Mouse (Mus musculus): ENCODE results near the gene Ccser2.
A peak's percentile ranks its signal among the peaks of the same experiment; 100 is the strongest.

Ccser2 gene

GRCm38 (mm10) chr14:36937941-36938340 is 30.6 kb downstream of the Ccser2 start:
- DNase-seq (ENCODE audit: low spot score in 2 of 2), result no peak

- peak; percentile 16 to 33 for DNase-seq (ENCODE audit: low spot score in 2 of 2)
Measured at GRCm38 (mm10) chr14:36937080-36937878, 31.3 kb downstream of the Ccser2 start.

- DNase-seq (ENCODE audit: low spot score in 2 of 2), result no peak
Measured at GRCm38 (mm10) chr14:36932638-36933382, 35.8 kb downstream of the Ccser2 start.

- peak in 1 of 2 experiments; percentile 2 for DNase-seq (ENCODE audit: low spot score in 2 of 2)
Measured at GRCm38 (mm10) chr14:36932038-36932437, 36.5 kb downstream of the Ccser2 start.

DNA sequence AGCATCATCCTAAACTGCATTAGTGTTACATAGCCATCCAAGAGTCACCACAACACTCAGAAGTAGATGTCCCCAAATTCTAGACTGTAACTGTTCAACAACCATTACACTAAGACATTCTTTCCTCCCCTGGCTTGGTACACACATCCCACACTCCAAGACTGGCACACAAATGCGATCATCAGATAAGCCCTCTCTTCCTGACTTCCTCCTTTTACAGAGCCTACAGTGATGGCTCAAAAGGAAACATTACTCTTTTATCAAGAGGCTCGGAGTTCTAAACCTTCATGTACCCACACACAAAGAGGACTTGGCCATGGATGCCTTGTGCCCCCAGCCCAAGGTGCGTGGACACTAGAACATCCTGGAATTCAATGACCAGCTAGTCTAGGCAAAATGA is 45.2 kb downstream of the Ccser2 start:
- no peak for DNase-seq (ENCODE audit: low spot score in 2 of 2)

DNA sequence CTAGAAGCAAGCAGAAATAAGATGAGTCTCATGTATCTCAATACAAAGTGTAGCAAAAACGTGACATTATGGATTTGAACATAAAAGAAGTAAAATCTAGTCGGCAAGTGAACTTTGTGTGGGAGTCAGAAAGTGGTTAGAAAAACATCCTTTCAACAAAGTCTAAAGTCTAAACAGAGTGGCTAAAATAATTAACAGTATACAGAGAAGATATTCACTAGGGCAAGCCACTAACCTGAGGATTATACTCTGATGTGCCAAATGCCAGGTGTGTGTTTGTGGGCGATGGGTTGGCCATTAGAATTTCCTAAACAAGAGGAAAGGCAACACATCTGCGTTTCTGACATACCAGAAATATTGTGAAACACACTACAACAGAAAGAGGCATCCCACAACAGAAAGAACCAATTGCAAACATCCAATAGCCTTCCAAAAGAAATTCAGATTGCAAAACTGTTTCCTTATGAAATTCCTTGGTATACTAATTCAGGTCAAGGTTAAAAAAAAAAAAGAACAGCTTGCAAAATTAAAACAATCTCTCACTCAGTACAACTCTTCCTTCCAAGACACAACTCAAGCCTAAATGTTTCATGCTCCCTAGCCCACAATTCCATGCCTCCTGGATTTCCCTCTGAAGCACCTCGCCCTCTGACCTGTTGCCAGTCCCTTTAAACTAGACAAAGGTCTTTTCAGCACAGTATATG is 47.1 kb downstream of the Ccser2 start:
- no peak for DNase-seq (ENCODE audit: low spot score in 2 of 2)

DNA sequence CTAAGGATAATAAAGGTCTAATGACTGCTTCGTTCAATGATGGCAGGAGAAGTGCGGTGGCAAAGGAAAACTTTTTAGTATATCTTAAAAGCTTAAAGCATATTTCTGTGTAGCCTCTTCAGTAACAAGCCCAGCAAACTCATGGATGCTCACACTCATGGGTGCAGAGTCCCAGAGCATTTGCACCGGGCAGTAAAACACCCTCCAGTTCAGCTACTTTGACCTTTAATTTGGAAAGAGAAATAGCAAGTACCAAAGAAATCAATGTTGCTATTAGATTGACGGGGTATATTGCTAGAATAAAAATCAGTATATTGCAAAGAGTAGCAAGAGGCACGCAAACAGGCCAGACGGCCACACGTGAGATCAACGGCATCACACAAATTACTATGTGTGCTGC is 48.7 kb downstream of the Ccser2 start:
- no peak for DNase-seq (ENCODE audit: low spot score in 2 of 2)

GRCm38 (mm10) chr14:36919146-36919545 is 49.4 kb downstream of the Ccser2 start:
- DNase-seq (ENCODE audit: low spot score in 2 of 2), result no peak

DNA sequence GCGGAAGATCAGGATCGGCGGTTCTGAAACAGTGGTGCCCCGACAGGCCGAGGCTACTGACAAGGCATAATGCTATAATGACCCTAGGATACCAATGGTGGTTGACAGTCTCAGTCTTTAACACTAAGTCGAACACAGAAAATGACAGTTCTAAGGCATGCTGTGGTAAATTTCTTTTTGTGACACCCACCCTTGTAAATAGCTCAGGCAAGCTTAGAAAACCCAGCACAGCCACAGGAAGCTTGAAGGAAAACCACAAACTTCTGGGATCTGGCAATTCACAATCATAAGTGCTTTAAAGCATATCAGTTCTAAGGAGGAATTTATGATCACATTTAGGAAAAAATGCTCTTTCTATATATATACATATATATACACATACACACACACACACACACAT is 53.4 kb downstream of the Ccser2 start:
- DNase-seq (ENCODE audit: low spot score in 2 of 2), result no peak

- DNase-seq (ENCODE audit: low spot score in 2 of 2), result no peak
Measured at GRCm38 (mm10) chr14:36914473-36915005, 54.0 kb downstream of the Ccser2 start.

DNA sequence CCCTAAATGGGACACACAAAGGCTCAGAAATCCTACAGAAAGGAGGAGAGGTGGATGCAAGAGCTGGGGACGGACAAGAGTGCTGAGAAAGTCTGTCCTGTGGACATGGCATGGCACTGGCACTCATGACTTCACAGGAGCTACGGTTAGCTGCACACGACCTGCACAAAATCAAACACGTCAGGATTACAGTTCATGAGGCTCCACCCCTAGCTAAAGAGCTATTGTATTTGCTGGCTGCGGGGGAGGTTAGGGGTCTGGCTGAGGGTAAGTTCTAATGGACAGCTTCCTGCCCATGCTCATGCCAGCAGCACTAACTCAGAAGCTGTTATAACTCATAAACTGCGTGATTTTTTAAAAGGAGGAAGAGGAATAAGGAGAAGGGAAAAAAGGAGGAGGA is 56.8 kb downstream of the Ccser2 start:
- DNase-seq (ENCODE audit: low spot score in 2 of 2), result no peak

DNA sequence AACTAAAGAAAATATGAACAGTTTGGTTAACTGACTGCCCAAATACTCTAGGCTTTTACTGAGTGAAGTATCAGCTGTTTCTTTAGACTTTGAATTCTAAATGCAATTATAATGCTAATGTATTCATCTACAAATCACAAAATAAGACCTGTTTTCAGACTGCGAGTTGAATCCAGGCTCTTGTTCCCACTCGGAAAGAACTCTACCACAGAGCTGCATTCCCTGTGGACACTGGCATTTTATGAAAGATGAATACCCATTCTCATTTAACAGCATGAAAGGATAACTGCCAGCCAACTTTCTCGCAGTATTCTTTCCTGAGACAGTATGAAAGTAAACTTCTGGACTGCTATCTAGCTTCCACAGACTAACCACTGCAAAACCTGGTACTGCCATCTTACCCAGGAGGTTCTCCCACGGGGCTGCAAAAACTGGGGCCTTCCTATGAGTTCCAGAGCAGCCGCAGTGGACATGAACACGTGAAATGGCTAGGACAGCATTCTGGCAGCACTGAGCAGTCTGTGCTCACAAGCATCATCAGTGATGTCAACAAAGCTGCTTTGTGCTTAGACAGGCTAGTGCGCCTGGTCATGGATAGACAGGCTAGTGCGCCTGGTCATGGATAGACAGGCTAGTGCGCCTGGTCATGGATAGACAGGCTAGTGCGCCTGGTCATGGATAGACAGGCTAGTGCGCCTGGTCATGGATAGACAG is 62.6 kb downstream of the Ccser2 start:
- DNase-seq (ENCODE audit: low spot score in 2 of 2), result no peak

- no peak for DNase-seq (ENCODE audit: low spot score in 2 of 2)
Measured at GRCm38 (mm10) chr14:36904206-36904605, 64.4 kb downstream of the Ccser2 start.

DNA sequence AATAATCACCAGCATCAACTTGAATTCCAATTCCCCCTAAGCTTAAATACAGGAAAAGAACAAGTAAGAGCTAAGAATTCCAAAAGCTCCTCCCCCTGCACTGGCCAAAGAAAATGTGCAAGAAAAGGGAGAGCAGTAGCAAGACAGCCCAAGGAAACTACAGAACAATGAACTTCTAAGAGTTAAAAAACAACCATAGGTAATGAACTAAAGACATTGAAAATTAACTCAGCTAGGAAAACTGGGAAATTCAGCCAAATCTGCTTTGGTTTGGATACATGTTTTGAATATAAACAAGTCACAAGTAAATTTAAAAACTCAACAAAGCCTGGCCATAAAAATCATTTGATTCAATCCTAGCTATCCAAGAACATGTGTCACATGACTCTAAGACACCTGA is 67.7 kb downstream of the Ccser2 start:
- DNase-seq (ENCODE audit: low spot score in 2 of 2), result no peak

- DNase-seq (ENCODE audit: low spot score in 2 of 2), result no peak
Measured at GRCm38 (mm10) chr14:36894701-36895100, 73.9 kb downstream of the Ccser2 start.

- no peak for DNase-seq (ENCODE audit: low spot score in 2 of 2)
Measured at GRCm38 (mm10) chr14:36892762-36893358, 75.7 kb downstream of the Ccser2 start.

GRCm38 (mm10) chr14:36890130-36890529 is 78.4 kb downstream of the Ccser2 start:
- no peak for DNase-seq (ENCODE audit: low spot score in 2 of 2)

DNA sequence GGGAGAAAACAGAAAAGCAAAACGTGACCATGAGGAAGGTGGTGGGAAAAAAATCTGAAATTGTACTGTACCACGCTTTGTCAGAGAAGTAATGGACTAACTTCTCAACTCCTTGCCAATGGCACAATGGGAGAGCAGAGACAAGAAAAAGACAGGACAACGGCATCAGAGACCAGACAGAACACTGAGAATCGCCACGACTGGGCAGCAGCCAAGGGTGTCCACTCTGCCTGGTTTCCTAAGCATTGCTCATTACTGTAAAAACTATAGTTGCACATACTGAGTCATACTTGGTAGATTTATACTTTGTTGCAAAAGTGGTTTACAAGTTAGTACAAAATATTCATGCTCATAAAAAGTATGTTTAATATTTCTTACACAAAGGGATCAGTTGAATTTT is 82.9 kb downstream of the Ccser2 start:
- no peak for DNase-seq (ENCODE audit: low spot score in 2 of 2)

GRCm38 (mm10) chr14:36885117-36885516 is 83.5 kb downstream of the Ccser2 start:
- no peak for DNase-seq (ENCODE audit: low spot score in 2 of 2)

DNA sequence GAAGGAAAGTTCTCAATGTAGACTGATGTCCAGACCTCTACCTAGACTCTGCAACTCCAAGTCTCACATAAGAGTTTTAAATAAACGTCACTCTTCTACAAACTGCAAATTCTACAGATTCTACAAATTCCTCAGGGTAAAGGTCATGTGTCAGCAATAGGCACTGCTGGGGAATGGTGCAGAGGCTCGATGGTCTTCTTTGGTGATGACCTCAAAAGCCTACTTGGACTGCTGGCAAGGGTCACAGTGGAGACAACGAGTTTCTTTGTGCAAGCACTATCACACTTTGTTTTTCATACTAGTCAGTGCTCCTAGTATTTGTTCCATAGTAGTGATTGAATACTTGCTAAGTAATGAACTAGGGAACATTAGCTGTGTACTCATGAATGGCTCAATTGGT is 85.0 kb downstream of the Ccser2 start:
- DNase-seq (ENCODE audit: low spot score in 2 of 2), result no peak

DNA sequence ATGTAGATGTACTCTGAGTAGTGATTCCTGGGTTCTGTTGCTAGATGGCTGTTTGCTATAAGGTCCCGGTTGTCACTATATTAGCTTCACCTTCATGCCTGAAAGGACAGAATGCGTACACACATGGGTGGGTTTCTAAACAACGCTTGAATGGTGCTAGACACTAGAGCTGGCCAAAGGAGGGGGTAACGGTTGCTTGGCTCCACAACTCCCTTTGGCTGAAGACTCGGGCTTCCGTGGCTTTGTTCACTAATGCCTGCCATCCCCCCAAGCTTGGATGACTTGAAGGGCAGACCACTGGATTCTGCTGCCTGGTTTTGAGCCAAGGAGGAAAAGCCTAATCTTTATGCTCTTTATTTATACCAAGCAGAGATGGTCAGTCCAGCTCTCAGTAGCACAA is 98.3 kb downstream of the Ccser2 start:
- no peak for DNase-seq (ENCODE audit: low spot score in 2 of 2)
